Mouse (Mus musculus): ENCODE results near the gene Nckap1l.

DNA sequence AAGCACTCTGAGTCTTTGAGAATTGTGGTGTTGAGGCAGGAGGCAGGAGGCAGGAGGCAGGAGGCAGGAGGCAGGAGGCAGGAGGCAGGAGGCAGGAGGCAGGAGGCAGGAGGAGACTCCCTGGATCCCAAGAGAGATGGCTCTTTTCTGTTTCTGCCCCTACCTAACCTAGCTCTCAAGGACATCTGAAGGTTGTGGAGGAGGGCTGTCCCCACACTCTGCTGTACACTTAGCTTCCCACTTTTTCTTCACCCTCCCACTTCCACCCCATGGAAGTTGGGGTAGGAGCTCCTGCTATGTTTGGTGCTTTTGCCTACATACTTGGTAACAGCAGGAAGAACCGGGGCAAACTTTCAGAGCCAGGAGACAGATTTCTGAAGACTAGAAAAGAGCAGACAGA, 82.2 kb downstream of the Nckap1l start:
- TF ChIP-seq REST (IDR thresholded peaks at IDR 0.05; ENCODE audit: insufficient read depth, insufficient read length) (no peak), E2F4 (IDR thresholded peaks at IDR 0.05; ENCODE audit: insufficient read depth) (no peak), USF1 (IDR thresholded peaks at IDR 0.05; ENCODE audit: low read depth) (no peak), SRF (IDR thresholded peaks at IDR 0.05; ENCODE audit: control insufficient read depth, insufficient read length, low read depth) (no peak), TCF12 (IDR thresholded peaks at IDR 0.05; ENCODE audit: insufficient read depth, poor library complexity, severe bottlenecking) (no peak), TCF3 (IDR thresholded peaks at IDR 0.05; ENCODE audit: insufficient read length, low read depth) (no peak)

Data from myocyte (in vitro differentiated cells).